Mouse (Mus musculus) embryonic fibroblast, embryonic 13.5 days (primary cell): ENCODE measurements around the gene Rhbdd1.

Experiments used
- CTCF ChIP-seq: IDR thresholded peaks from 2 replicates; pipeline ENCODE4 v1.5.1; 2011; ENCODE audit warnings: mild to moderate bottlenecking, control low read depth, low read length, moderate library complexity, borderline replicate concordance; ENCODE audit not compliant: insufficient read depth
- POLR2A ChIP-seq: IDR thresholded peaks from 2 replicates; pipeline ENCODE4 v1.6.1; 2011; ENCODE audit warnings: low read depth, mild to moderate bottlenecking, control low read depth, low read length, moderate library complexity

GRCm38 (mm10) chr1:82429061-82429460, 112.8 kb downstream of the Rhbdd1 start:
- no peak for TF ChIP-seq CTCF
- TF ChIP-seq POLR2A: no peak
